Comparison of ENCODE assay signal across 19 mouse cellular contexts in the genomic region with DNA sequence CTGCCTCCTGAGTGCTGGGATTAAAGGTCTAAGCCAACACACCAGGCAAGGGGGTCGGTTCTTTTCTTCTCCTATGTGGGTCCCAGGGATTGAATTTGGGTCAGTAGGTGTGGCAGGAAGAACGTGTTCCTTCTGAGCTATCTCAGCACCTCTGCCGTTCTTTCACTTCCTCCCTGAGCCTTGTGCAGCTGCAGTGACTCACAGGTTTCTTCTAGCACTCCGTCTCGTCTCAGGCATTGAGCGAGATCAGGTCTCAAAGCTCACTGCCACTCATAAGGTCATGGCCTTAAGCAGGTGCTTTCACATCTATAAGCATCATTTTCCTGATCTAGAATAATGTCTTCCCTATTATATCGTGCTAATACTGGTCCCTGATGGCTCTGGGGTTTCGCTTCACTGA. TPM values are rescaled to one million over a fixed set of nuclear protein-coding genes. Genes with fewer than 3 reads are reported as not detected.
A peak's percentile ranks its signal among the peaks of the same experiment; 100 is the strongest.
DNase-seq lines count a peak whose midpoint lies in the region; ATAC-seq and TF ChIP-seq lines count a peak whose summit lies in the region.
"Had no signal": no experiment of that assay in that cellular context is flagged by ENCODE, and none has a peak within 500 bp of the region (broad histone marks: within the 10 kb centered on the region; RNA-seq: fewer than 3 reads in every experiment).

No protein-coding gene starts in this region.

- no peaks in the 10 kb centered on the region for H3K9me3 ChIP-seq in midbrain, embryonic 14.5 days (ENCODE audit: control insufficient read depth, low read length)
- no peaks in the 10 kb centered on the region for H3K9me3 ChIP-seq in kidney, embryonic 15.5 days (replicated peaks)
- H3K9me3 ChIP-seq: embryonic facial prominence, embryonic 12.5 days; forebrain, embryonic 10.5 days; hindbrain, embryonic 10.5 days; limb, embryonic 12.5 days had no signal

- H3K27me3 ChIP-seq in midbrain, embryonic 14.5 days (ENCODE audit: control insufficient read depth, insufficient read depth, low read length), result no peaks in the 10 kb centered on the region
- H3K27me3 ChIP-seq in kidney, embryonic 15.5 days, result no peaks in the 10 kb centered on the region
- H3K27me3 ChIP-seq: embryonic facial prominence, embryonic 12.5 days; limb, embryonic 12.5 days had no signal

- 0 out of 2 replicates have a peak, but pooled peaks cover 3% of the 10 kb centered on the region for H3K4me1 ChIP-seq in midbrain, embryonic 14.5 days (ENCODE audit: control insufficient read depth, insufficient read depth, low read length)
- peaks cover 16% of the 10 kb centered on the region for H3K4me1 ChIP-seq in kidney, embryonic 15.5 days
- H3K4me1 ChIP-seq: embryonic facial prominence, embryonic 12.5 days; limb, embryonic 12.5 days had no signal

- peaks cover 26% of the 10 kb centered on the region for H3K36me3 ChIP-seq in midbrain, embryonic 14.5 days (ENCODE audit: control insufficient read depth, insufficient read depth, low read length)
- H3K36me3 ChIP-seq in kidney, embryonic 15.5 days, result peaks cover 36% of the 10 kb centered on the region

- DNase-seq in layer of hippocampus, adult 2 months (ENCODE audit: low spot score in 2 of 2), result no peak
- no peak for DNase-seq in layer of hippocampus, adult 11-12 months (ENCODE audit: low spot score)
- peak; percentile 36 to 63 for DNase-seq in thymus, postnatal 36 days
- no peak for DNase-seq in midbrain, embryonic 14.5 days
- no peak for DNase-seq in right cerebral cortex, postnatal 36 days (ENCODE audit: low spot score in 2 of 2)
- DNase-seq: adrenal gland, postnatal 36 days; cerebellum, postnatal 36 days; kidney, postnatal 36 days; layer of hippocampus, postnatal 36 days had no signal

- no peak overlapping the region for H3K4me3 ChIP-seq in layer of hippocampus, adult 2 months
- H3K4me3 ChIP-seq in midbrain, embryonic 14.5 days (replicated peaks; ENCODE audit: low read depth, low read length), result no peak overlapping the region
- H3K4me3 ChIP-seq in kidney, embryonic 15.5 days (replicated peaks), result no peak overlapping the region
- H3K4me3 ChIP-seq: embryonic facial prominence, embryonic 12.5 days; forebrain, embryonic 10.5 days; hindbrain, embryonic 10.5 days; limb, embryonic 12.5 days had no signal

- WGBS in midbrain, embryonic 14.5 days, result 83% methylated on average over 8 of the region's 8 CpGs
- WGBS in kidney, embryonic 15.5 days, result 65% methylated on average over 8 of the region's 8 CpGs

- TF ChIP-seq CTCF in layer of hippocampus, adult 2 months (conservative IDR thresholded peaks at IDR 0.05), result no peak

- ATAC-seq in activated CD4-positive, CD25-positive, alpha-beta regulatory T cell, adult 4 months, result peak; percentile 78
- peak; percentile 55; the same call in 1 of the 2 replicates for ATAC-seq in monocyte, adult 5-6 weeks (replicated peaks; ENCODE audit: insufficient number of reproducible peaks, low FRiP score, low TSS enrichment, poor library complexity, severe bottlenecking)
- ATAC-seq in midbrain, embryonic 14.5 days (ENCODE audit: low FRiP score, low TSS enrichment), result no peak
- no peak for ATAC-seq in kidney, embryonic 15.5 days (replicated peaks; ENCODE audit: low FRiP score)
- ATAC-seq: intestine, postnatal 0 days; lung, postnatal 0 days had no signal

- no peak overlapping the region for H3K9ac ChIP-seq in midbrain, embryonic 14.5 days (replicated peaks; ENCODE audit: low read length)
- H3K9ac ChIP-seq in kidney, embryonic 15.5 days, result no peak overlapping the region
- H3K9ac ChIP-seq: embryonic facial prominence, embryonic 12.5 days; limb, embryonic 12.5 days; liver, embryonic 14.5 days had no signal

- 0 out of 2 replicates have a peak overlapping the region, but pooled peaks have one; percentile 3 for H3K27ac ChIP-seq in layer of hippocampus, adult 2 months
- H3K27ac ChIP-seq in midbrain, embryonic 14.5 days (replicated peaks; ENCODE audit: low read depth, low read length), result no peak overlapping the region
- no peak overlapping the region for H3K27ac ChIP-seq in kidney, embryonic 15.5 days
- H3K27ac ChIP-seq: embryonic facial prominence, embryonic 12.5 days; forebrain, embryonic 10.5 days; hindbrain, embryonic 10.5 days; limb, embryonic 12.5 days; liver, embryonic 14.5 days had no signal

- H3K4me2 ChIP-seq in midbrain, embryonic 14.5 days (ENCODE audit: low read length), result no peak overlapping the region
- no peak overlapping the region for H3K4me2 ChIP-seq in kidney, embryonic 15.5 days
- H3K4me2 ChIP-seq: embryonic facial prominence, embryonic 12.5 days; limb, embryonic 12.5 days had no signal

RNA-seq across cellular contexts. Expression of a gene that starts 35.1 kb away (rescaled TPM):
- total RNA-seq in layer of hippocampus, adult 2 months (2021), result 100 to 1,000 TPM in 1 of 2 experiments, 10 to 100 TPM in 1; 95.1 to 104 TPM
- 10 to 100 TPM in 1 of 2 experiments, 1 to 10 TPM in 1; 8.7 to 10.1 TPM for polyA plus RNA-seq in activated CD4-positive, CD25-positive, alpha-beta regulatory T cell, adult 4 months (2017; shearing (Covaris generic))
- total RNA-seq in monocyte, adult 5-6 weeks (2017), result 3.6 to 10.5 TPM (median 5.7 TPM) in 3 replicates
- 16.5 and 18.0 TPM in 2 replicates for polyA plus RNA-seq in midbrain, embryonic 14.5 days (2014; fragmentation: Nextera tagmentation; extraction: Ambion mirVana)
- 25.2 and 27.4 TPM in 2 replicates for polyA plus RNA-seq in kidney, embryonic 15.5 days (2015; fragmentation: Nextera tagmentation; extraction: Ambion mirVana)

RNA-seq across cellular contexts. Expression of a gene that starts 42.8 kb away (rescaled TPM):
- 10 to 100 TPM; 29.8 to 32.8 TPM for total RNA-seq in layer of hippocampus, adult 2 months (2021)
- 10 to 100 TPM; 13.2 to 14.0 TPM for polyA plus RNA-seq in activated CD4-positive, CD25-positive, alpha-beta regulatory T cell, adult 4 months (2017; shearing (Covaris generic))
- total RNA-seq in monocyte, adult 5-6 weeks (2017), result 26.0 to 30.5 TPM (median 27.2 TPM) in 3 replicates
- polyA plus RNA-seq in midbrain, embryonic 14.5 days (2014; fragmentation: Nextera tagmentation; extraction: Ambion mirVana), result 11.5 and 15.7 TPM in 2 replicates
- polyA plus RNA-seq in kidney, embryonic 15.5 days (2015; fragmentation: Nextera tagmentation; extraction: Ambion mirVana), result 14.5 and 15.5 TPM in 2 replicates

RNA-seq across cellular contexts. Expression of a gene that starts 52.5 kb away (rescaled TPM):
- 10 to 100 TPM; 23.5 to 29.0 TPM for total RNA-seq in layer of hippocampus, adult 2 months (2021)
- polyA plus RNA-seq in activated CD4-positive, CD25-positive, alpha-beta regulatory T cell, adult 4 months (2017; shearing (Covaris generic)), result 1 to 10 TPM; 1.9 to 2.3 TPM
- total RNA-seq in monocyte, adult 5-6 weeks (2017), result 2.9 to 7.2 TPM (median 2.9 TPM) in 3 replicates
- polyA plus RNA-seq in midbrain, embryonic 14.5 days (2014; fragmentation: Nextera tagmentation; extraction: Ambion mirVana), result 4.9 and 6.4 TPM in 2 replicates
- 12.0 and 13.3 TPM in 2 replicates for polyA plus RNA-seq in kidney, embryonic 15.5 days (2015; fragmentation: Nextera tagmentation; extraction: Ambion mirVana)

Comparison
In these comparisons a context has a peak if more than half of its experiments do, and no peak if none do; other contexts are left out.
1. DNase-seq: peak in thymus, postnatal 36 days (2 of 2); none in layer of hippocampus, adult 2 months (0 of 2), layer of hippocampus, adult 11-12 months (single experiment), midbrain, embryonic 14.5 days (single experiment) and right cerebral cortex, postnatal 36 days (0 of 2).
2. ATAC-seq: peak in activated CD4-positive, CD25-positive, alpha-beta regulatory T cell, adult 4 months (single experiment) and monocyte, adult 5-6 weeks (single experiment); none in midbrain, embryonic 14.5 days (single experiment) and kidney, embryonic 15.5 days (single experiment).